Mouse (Mus musculus): ENCODE results near the gene Ppp1r9a.
"Not testable (repeated sequence)": the region's sequence is repeated elsewhere in the genome, so short reads cannot be mapped to it uniquely, and the experiment has no call there.

DNA sequence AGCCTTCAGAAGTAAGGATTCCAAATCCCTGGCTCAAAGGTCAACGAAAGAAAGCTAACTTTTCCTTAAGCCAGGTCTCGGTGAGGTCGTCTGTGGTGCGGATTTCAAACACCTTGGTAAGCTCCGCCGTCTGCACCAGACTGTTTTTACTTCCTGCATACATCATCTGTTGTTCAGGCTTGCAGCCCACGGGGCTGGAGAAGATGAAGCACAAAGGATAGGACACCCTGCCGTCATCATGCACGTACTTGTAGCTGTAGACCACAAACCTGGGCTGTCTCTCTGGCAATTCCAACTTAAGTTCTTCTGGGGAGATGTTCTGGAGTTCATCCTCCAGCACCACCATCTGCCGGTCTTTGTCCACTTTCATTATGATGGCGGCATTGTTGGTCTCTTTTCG lies 9.4 kb upstream of the Ppp1r9a start:
- not testable (repeated sequence) for TF ChIP-seq CTCF, POLR2A (IDR thresholded peaks at IDR 0.05; ENCODE audit: extremely low read depth, insufficient read depth, low read length)

All from cortical plate, adult 2 months (tissue).